Mouse (Mus musculus) right cerebral cortex, postnatal 25 days (tissue): ENCODE results near the gene Nln.

Experiments used
- DNase-seq: peaks from one replicate; pipeline ENCODE4 v3.0.0; 2022

Gene Nln

GRCm38 (mm10) chr13:104094531-104095385, 14.7 kb downstream of the Nln start:
- DNase-seq: no peak

GRCm38 (mm10) chr13:104091734-104092133, 17.7 kb downstream of the Nln start:
- no peak for DNase-seq

GRCm38 (mm10) chr13:104089387-104089786, 20.0 kb downstream of the Nln start:
- no peak for DNase-seq

GRCm38 (mm10) chr13:104084600-104084999, 24.8 kb downstream of the Nln start:
- DNase-seq: no peak

DNA sequence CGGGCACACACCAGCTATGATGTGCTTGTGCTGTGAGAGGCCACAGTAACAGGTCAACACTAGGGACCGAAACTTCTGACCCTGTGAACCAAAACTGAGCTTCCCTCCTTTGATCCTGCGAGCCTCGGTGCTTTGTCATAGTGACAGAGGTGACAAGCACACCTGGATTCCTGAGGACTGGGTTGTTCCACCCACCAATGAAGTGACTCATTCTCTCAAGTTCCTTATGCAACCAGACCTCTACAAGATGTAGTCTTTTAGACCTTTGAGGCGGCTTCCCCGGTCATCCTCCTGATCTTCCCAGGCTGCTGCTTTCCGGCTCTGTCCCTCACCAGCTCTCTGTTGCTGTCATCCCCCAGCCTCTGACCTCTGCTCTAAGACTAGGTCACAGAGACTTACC, 26.9 kb downstream of the Nln start:
- no peak for DNase-seq

DNA sequence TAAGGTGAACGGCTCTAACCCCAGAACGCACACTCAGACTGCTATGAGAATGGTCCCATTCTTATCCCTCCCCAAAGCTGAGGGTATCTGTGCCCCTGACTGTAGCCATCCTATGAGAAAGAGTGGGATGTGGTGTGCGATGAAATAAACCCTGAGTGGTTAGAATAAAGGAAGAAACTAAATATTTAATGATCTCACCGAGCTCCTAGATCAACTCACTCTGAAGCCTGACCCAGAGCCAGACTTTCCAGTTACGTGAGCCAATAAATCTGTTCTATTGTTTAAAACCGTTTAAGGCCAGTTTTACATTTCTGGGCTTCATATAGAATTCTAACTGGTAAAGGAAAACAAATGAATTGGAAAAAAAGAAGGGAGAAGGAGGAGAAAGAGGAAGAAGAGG, 32.4 kb downstream of the Nln start:
- no peak for DNase-seq

- no peak for DNase-seq
Observed at GRCm38 (mm10) chr13:104074731-104075130, 34.7 kb downstream of the Nln start.

GRCm38 (mm10) chr13:104074230-104074629, 35.2 kb downstream of the Nln start:
- no peak for DNase-seq

DNA sequence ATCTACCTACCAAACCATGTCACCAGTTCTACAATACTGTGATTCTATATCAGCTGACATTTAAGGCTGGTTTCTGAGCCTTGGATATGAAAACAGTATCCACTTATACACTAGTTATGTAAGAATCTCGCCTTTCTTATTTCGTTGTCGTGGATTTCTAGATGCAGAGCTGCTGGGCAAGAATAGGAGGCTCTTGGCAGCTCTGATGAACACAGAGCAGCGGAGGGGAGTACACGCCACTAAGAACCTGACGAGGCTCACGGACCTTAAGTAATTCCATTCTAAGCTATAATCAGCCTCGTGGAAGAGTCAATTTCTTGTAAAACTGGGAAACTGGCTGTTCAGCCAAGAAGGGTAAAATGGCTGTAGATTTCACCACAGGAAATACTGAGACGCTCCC, 37.1 kb downstream of the Nln start:
- DNase-seq: no peak

DNA sequence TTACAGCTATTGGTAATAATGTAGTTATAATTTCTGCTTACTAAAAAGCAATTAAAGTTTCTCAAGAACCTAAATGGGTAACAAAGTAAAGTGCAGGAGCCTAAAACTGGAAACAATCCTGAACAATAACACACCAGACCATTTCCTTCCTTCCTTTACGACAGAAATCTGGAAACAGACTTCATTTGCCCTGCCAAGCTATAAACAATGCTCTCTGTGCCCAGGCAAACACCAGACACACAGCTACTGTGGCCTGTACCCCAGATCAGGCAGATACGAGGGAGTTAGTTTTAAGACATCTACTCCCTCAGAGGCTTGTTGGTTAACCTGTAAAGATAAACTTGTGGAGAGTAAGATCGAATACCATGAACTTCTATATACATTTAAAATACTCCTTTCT, 38.7 kb downstream of the Nln start:
- DNase-seq: no peak

GRCm38 (mm10) chr13:104069216-104069615, 40.2 kb downstream of the Nln start:
- DNase-seq: no peak

DNA sequence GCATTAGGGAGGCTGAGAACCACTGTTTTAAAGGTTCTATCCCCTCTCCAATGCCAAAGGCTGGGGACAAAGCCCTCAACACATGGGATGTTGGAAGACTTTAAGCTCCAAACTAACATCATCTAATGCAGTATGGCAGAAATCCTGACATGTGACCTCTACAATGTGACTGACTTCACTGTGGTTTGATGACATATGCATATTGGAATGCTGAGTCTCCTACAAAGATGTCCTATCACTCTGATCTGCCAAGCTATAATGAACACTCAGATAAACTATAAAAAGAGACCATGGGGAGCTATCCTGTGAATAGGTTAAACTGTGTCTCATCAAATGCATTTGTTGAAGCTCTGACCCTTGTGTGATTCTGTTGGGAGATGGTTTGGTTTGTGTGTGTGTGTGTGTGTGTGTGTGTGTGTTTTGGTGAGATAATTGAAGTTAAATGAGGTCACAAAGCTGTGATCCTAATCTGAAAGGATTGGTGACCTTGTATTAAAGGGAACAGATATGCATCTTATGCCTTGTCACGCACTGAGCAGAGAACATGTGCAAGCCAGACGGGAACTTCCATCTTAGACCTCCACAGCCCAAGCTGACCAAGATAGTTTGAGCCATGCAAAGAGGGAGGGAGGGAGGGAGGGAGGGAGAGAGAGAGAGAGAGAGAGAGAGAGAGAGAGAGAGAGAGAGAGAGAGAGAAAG, 43.6 kb downstream of the Nln start:
- no peak for DNase-seq

DNA sequence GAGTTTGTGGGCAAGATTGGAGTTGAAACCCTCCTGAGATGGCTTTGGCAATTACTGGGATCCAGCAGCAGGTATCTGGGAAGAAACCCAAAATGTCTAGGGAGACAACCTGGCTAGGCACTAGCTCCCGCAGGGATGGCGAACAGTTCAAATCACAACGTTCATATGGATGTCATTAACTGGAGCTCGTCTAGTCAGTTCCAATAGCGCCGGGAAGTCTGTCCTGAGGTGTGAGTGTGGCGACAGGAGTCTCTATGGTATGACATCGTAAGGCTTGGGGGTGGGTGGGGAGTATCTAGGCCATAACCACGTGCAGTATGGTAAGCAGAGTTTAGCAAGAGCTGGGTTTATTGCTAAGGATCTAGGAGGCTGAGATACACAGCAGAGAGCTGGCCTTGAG, 46.4 kb downstream of the Nln start:
- DNase-seq: no peak

DNA sequence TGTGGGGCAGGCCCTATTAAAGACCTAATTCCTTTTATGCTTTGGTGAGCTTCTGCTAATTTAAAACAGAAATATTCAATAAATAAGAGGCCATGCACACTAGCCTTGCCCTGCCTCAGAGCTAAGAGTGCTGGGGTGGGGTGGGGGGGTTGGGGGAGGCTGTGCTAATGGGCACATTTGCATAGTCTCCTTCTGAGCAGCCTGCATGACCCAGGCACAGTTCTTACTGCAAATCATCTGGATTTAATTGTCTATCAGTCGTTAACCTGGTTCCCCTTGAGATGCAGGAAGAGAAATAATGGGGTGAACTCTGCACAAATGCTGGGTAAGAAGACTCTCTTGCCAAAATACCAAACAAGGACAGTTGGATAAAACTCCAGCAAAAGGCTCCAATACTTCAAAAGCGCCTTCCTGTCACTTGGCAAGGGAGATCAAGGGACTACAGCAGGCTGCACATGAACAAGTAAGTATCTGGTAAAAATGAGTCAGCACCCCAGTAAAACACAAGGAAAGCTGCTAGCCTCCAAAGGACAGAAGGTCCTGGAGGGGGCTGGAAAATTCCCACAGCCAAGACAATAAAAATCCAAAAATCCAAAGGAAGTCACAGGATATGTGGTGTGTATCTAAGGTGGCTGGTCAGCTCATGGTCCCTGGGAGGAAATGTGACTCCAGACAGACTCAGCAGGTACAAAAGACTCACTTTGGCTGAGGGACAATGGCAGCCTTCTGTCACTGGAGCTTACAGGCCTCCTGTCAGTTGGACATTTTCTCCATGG, 47.3 kb downstream of the Nln start:
- no peak for DNase-seq

- no peak for DNase-seq
Observed at GRCm38 (mm10) chr13:104060231-104060630, 49.2 kb downstream of the Nln start.

DNA sequence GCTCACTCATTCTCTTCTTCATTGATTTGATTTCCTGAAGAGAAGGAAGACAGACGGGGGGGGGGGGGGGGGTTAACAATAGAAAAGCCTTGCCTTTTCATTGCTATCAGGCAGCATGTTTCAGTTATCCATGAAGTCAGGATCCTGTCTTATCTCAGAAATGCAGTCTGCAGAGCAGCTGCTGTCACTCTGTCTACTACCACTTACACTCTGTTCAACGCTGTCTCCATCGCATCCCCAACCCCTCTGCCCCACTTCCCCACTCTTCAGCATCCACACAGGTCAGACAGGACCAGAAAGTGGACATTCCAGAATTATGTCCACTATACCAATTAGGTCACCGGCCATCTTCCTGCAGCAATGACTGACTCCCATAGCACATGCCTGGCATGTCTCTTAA, 49.9 kb downstream of the Nln start:
- no peak for DNase-seq

GRCm38 (mm10) chr13:104058761-104059160, 50.7 kb downstream of the Nln start:
- no peak for DNase-seq

DNA sequence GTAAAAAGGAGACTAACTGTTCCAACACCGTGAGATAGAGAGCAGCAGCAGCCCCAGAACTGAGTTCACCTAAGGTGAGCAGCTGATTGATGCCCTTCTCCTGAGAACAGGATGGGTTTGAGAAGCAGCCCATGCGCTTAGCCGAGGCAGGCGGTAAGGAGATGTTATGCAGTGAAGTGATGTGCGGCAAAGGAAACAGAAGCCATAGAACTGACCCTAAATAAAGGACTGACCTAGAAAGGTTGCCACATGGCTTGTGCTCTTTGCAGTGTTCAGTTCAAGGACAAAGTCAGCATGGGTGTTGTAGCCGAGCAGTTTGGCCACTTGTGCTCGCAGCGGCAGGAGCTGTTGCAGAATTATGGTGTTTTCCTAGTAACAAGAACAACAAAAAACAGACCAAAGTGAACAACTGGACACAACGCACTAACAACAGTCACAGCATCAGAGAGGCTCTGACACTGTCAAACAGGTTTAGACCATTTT, 57.1 kb downstream of the Nln start:
- DNase-seq: no peak

- DNase-seq: no peak
Observed at GRCm38 (mm10) chr13:104048835-104049234, 60.6 kb downstream of the Nln start.

DNA sequence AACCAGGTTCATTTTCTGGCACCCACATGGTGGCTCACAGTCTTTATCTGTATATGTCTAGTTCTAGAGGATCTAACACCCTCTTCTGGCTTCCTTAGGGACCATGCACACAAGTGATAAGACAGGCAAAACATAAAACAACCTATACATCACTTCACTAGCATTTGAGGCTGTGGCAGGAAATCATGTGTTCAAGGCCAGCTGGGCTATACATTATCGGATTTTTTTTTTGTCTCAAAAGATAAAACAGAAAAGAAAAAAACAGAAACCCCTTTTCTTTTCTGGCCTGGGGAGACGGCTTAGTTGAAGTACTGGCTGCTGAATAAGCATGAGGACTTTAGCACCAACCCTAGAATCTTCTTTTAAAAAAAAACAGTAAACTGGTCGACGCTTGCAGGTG, 64.3 kb downstream of the Nln start:
- DNase-seq: no peak

- DNase-seq: no peak
Observed at GRCm38 (mm10) chr13:104044332-104044731, 65.1 kb downstream of the Nln start.

GRCm38 (mm10) chr13:104042738-104043137, 66.7 kb downstream of the Nln start:
- no peak for DNase-seq

GRCm38 (mm10) chr13:104041481-104041880, 67.9 kb downstream of the Nln start:
- DNase-seq: no peak

GRCm38 (mm10) chr13:104040950-104041349, 68.5 kb downstream of the Nln start:
- no peak for DNase-seq
